Mouse (Mus musculus) cerebellum, postnatal 4 days (tissue): ENCODE results near the gene Dspp.

ENCODE experiments used
- DNase-seq, 2 experiments: peaks; one replicate each; pipeline ENCODE4 v3.0.0; 2022; ENCODE audit warnings: low spot score in 2 of 2, mixed read lengths in 1 of 2

Dspp gene

DNA sequence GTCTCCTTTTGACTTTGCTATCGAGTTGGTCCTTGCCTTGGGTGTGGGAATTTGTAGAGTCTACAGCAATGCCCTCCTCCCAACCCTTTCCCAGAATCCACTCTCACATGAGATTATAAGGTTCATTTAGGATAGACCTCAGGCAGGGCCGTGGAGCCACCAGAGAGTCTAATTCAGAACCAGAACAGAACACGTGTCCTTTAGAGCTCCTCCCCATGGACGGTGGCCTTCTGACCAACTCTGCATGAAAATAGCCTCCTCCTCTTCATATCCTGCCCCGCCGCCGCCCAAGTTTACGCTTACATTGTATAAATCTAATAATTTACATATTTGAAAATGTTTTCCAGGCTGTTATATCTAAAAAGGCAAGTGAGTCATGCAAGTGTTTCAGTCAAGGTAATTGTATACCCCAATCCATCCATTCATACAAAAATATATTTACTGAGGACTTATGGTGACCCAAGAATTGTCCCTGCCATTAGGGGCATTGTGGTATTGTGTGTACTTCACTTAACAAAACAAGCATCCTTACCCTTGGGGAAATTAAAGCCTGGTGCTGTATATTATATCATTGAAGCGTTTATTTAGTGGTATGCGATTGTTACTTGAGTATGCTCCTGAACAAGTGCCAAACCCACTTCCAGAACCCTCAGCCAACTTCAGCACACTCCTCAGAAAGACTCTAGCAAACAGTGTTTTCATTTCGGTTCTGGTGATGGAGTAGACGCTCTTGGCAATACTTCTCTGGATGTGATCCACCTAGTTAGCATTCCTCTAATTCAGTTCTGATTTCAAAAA lies 30.8 kb downstream of the Dspp start:
- DNase-seq: no peak

DNA sequence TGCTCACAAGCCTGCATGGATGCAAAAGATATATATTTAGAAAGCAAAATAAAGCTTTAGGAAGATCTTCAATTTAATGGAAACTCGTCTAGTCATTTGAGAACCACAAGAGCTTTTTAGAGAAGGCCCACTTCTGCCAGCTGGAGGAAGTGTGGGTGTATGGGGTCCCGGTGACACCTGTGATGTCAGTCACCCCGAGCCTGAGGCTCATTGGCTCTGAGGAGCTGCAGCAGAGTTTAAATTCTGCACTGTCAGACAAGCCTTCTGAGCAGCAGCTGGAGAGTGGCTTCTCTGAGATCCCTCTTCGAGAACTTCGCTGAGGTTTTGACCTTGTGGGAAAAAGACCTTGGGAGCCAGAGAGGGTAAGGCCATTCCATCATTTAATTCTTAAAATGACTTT lies 31.8 kb downstream of the Dspp start, which contains the start of gene Dmp1:
Gene Dmp1, plus strand, starts transcription at position 263 of the 400 bp plus-strand sequence.
- DNase-seq: no peak

DNA sequence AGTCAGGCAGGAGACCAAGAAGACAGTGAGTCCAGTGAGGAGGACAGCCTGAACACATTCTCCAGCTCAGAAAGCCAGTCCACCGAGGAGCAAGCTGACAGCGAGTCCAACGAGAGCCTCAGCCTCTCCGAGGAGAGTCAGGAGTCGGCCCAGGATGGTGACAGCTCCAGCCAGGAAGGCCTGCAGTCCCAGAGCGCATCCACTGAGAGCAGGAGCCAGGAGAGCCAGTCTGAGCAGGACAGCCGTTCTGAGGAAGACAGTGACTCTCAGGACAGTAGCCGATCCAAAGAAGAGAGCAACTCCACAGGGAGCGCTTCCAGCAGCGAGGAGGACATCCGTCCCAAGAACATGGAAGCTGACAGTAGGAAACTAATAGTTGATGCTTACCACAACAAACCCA lies 42.0 kb downstream of the Dspp start:
- no peak for DNase-seq

DNA sequence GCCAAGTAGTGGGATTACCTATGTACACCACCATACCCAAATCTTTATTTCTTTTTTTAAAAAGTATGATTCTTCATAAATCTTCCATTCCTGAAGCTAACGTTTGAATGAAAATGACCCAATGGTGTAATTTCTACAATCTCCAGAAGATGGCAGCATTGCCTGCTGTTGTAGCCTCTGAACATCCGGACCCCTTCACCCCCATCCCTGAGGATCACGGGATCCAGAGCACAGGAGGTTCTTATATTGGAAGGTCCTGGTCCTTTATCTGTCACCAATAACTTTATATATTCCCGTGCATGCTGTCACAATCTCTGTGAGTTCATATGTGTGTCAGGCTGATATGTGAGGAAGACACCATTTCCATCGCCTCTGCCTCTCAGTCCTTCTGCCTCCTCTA lies 48.4 kb downstream of the Dspp start:
- DNase-seq: peak in 1 of 2 experiments; percentile 31

DNA sequence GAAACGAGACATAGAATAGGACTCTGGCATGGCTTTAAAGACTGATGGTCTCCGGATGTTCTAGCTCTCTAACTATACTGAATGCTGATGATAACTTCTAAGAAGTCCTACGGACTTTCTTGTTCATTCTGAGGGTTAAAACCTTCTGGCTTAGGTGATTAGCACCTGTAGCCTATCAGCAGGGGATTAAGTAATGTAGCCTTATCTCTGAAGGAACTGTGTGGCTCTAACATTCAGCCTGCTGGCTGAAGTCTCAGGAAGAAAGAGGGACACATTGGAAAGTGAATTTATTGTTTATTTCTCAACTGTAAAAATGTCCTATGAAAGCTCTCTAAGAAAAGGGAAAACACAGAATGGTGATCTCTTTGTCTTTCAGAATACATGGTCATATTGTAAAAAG lies 53.8 kb downstream of the Dspp start:
- no peak for DNase-seq

DNA sequence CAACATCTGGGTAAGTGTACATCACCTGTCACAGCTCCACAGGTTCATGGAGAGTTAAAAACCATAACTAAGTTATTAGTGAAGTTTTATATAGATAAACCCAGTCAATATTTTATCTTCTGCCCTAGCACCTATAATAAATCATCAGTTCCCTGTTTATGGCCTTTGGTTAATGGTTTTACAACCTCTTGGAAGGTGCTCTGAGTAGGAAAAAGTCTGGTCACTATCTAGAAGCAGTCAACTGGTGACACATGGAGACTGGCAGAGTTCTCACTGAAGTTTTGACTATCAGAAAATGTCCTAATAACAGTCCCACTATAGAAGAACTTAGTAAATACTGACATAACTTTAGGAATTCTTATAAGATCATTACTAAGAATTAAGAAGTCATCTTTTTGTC lies 54.2 kb downstream of the Dspp start:
- no peak for DNase-seq

DNA sequence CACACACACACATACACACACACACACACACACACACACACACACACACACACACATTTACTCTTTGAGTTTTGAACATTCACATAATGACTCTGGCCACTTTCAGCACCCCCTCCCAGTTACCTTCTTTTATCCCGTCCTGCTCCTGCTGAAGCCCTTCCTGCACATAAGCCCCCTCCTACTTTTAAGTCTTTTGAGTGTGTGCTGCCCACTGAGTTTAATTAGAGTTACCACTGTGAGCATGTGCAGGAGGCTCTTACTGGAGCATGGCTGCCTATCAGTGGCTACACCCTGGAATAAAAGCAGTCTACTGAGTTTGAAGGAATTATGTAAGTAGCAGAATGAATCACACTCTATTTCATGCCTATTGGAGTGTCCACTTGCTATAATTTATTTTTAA lies 58.0 kb downstream of the Dspp start:
- DNase-seq: no peak
